Mouse (Mus musculus): Measurements from ENCODE around the gene Txn1. TPM values are rescaled to one million over a fixed set of nuclear protein-coding genes. Genes with fewer than 3 reads are reported as not detected.

Txn1 gene
- polyA plus RNA-seq, 1 experiment, result 107 TPM

DNA sequence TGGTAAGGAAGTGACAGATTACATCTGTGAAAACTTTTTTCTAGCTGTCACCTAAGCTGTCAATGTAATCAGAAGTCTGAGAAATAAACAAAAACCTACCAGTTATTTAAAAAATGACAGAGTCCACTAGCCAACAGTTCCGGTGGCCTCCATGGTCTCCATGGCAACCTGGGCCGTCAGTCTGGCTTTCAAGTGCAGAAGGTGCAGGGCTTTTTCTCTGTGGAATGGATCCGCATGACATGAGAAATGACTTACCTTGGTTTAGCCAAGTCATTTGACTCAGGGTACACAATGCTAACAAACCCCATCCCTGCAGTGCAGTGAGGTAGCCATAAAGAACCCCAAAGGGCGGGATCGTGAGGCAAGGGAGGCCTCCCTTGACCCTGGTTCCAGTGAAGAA, 34.0 kb downstream of the Txn1 start:
- Histone ChIP-seq H3K4me3 (ENCODE audit: insufficient read depth, low read length) (no peak overlapping the region), H3K4me1 (ENCODE audit: control insufficient read depth, insufficient read depth, low read length) (no peaks in the 10 kb centered on the region), H3K27ac (ENCODE audit: insufficient read depth, low read length) (no peak overlapping the region)
- TF ChIP-seq POLR2A (IDR thresholded peaks at IDR 0.05; ENCODE audit: extremely low read depth, insufficient read depth, low read length) (no peak), CTCF (IDR thresholded peaks at IDR 0.05; ENCODE audit: extremely low read depth, insufficient read depth, low read length) (no peak)

DNA sequence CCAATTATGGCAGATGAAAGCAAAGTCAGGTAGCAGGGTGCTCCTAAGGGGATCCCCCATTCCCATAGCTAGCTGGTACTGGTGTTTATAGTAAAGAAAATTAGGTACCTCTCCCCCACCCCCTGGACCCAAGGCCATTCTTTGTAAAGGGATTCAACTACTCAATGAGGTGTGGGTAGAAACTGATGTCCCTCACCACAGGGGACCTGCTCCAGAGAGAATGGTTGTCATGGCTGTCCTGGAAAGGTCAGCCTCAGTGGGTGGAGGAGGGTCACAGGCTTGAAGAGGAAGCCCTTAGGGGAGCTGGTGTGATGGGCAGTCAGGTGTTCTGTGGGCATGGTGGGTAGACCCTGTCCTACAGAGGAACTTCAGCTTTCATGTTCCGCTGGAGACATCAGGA, 35.7 kb downstream of the Txn1 start:
- TF ChIP-seq CTCF (IDR thresholded peaks at IDR 0.05; ENCODE audit: extremely low read depth, insufficient read depth, low read length) (no peak), POLR2A (IDR thresholded peaks at IDR 0.05; ENCODE audit: extremely low read depth, insufficient read depth, low read length) (no peak)

DNA sequence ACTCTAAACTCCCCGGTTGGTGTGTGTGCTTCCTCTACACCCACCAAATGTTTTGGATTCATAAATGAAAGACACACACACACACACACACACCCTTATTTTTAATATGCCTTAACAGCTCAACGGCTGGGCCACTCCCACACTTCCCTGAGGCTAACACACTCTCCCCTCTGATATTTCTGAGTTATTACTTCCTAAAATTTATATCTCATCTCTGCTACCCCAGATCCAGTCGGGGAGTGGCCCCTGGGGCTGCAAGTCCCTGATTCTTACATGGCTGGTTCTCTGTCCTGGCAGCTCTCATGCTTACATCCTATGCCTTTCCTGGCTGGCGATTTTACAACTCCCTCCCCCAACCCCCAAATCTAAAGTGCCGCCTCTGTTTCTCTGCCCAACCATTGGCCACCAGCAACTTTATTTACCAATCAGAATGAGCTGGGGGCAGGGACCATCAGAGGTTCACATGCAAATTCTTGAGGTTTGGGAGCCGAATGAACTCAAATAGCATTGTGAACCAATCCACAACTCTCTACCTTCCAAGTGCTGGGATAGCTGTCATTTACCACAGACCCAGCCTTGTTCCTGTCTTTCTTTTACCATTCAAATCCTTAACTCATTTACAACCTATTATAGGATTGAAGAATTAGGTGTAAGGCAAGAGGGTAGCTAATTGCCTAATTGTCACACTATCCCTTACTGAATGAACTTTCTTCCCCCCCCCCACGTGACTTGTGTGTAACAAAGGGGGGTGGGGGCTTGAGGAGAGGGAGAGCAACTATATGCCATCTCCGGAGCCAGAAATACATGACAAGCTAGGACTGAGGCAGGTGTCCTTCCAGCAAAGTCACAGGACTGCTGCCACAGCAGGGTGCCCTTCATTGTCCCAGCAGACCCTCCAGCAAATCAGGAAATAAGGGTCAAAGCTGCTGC, 36.5 kb downstream of the Txn1 start:
- no peaks in the 10 kb centered on the region for H3K4me1 ChIP-seq (ENCODE audit: control insufficient read depth, insufficient read depth, low read length)
- H3K27ac ChIP-seq (ENCODE audit: insufficient read depth, low read length), result no peak overlapping the region
- H3K4me3 ChIP-seq (ENCODE audit: insufficient read depth, low read length), result no peak overlapping the region
- no peak for TF ChIP-seq CTCF (IDR thresholded peaks at IDR 0.05; ENCODE audit: extremely low read depth, insufficient read depth, low read length)
- no peak for TF ChIP-seq POLR2A (IDR thresholded peaks at IDR 0.05; ENCODE audit: extremely low read depth, insufficient read depth, low read length)

More for the DNA sequence above, 35.7 kb downstream of the Txn1 start:
- no peak overlapping the region for H3K27ac ChIP-seq (ENCODE audit: insufficient read depth, low read length)
- H3K4me3 ChIP-seq (ENCODE audit: insufficient read depth, low read length), result no peak overlapping the region
- H3K4me1 ChIP-seq (ENCODE audit: control insufficient read depth, insufficient read depth, low read length), result no peaks in the 10 kb centered on the region

DNA sequence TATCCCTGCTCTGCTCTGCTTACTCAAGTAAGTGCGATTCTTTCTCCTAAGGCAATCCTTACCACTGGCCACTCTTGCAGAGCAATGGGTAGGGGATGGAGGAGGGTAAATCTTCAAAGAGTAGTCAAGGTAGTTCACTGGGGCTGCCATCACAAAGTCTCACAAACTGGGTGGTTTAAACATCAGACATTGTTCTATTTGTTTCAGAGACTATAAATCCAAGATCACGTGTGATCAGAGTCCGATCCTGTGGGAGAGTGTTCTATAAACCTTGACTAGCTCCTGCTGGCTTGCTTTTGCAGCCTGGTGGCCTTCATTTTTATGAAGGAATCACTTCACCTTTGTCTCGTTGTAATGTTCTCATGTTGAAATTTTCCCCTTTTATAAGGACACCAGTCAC, 39.5 kb downstream of the Txn1 start:
- TF ChIP-seq CTCF (IDR thresholded peaks at IDR 0.05; ENCODE audit: extremely low read depth, insufficient read depth, low read length) (no peak), POLR2A (IDR thresholded peaks at IDR 0.05; ENCODE audit: extremely low read depth, insufficient read depth, low read length) (no peak)
- no peaks in the 10 kb centered on the region for H3K4me1 ChIP-seq (ENCODE audit: control insufficient read depth, insufficient read depth, low read length)
- no peak overlapping the region for H3K27ac ChIP-seq (ENCODE audit: insufficient read depth, low read length)

DNA sequence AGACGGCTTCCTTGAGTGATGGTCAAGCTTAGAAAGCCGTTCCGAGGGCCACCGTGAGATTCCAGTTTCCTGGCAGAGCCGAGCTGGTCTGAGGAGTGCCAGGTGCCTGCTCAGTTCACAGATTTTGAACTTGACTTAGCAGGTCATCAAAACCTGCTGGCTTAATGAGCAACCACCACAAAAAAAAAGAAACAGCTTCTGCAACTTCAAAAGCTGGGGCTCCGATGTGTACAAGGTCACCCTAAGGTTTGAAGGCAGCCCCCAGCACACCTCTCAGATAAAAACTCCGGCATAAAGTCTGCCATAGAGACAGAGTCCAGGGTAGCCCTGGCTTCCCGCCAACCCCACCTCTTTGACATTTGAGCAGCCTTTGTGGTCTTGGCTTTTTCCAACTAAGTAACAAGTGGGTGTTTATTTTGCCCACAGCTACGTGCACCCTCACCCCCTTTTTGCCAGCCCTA, 40.0 kb downstream of the Txn1 start, which contains the start of gene D630039A03Rik:
D630039A03Rik (minus strand) TSS at position 97 of the 461 bp plus-strand sequence.
- H3K27ac ChIP-seq (ENCODE audit: insufficient read depth, low read length), result no peak within 1 kb of the TSS
- TF ChIP-seq CTCF (IDR thresholded peaks at IDR 0.05; ENCODE audit: extremely low read depth, insufficient read depth, low read length), result no peak
- no peak for TF ChIP-seq POLR2A (IDR thresholded peaks at IDR 0.05; ENCODE audit: extremely low read depth, insufficient read depth, low read length)
- H3K4me1 ChIP-seq (ENCODE audit: control insufficient read depth, insufficient read depth, low read length), result no peaks in the 10 kb centered on the region
- no peak within 1 kb of the TSS for H3K4me3 ChIP-seq (ENCODE audit: insufficient read depth, low read length)

More for the DNA sequence above, 39.5 kb downstream of the Txn1 start:
- no peak overlapping the region for H3K4me3 ChIP-seq (ENCODE audit: insufficient read depth, low read length)

DNA sequence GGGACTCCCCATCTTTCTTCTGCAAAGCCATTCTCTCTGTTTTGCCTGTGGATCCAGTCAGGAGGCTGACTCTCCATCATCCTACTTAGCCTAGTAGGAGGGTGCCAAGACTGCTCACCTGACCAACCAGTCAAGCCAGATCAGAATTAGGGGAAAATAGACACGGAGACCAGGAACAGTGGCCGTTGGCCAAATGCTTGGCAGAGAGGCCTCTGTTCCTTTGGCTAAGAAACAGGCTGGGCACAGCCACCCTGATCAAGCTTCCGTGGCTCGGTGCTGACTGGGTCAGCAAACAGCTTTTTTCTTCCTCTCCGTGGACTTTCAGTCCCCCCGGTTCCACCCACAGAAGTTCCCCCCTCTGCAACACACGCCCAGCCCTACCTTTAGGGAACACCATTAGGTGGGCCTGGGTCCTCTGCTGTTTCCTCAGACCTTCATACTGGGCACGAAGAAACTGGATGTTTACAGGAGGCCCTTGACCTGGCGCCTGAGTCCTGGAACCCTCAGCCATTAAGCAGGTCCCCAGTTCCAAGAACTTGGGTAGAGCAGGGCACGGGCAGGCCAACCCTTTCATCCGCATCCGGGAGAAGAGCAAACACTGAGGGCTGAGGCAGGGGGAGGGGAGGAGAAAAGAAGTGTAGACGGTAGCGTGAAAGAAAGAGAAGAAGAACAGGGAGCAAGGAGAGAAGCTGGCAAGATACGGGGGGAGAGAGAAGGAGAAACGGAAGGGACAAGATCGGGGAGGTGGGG, 40.8 kb downstream of the Txn1 start:
- H3K27ac ChIP-seq (ENCODE audit: insufficient read depth, low read length), result no peak overlapping the region
- no peak overlapping the region for H3K4me3 ChIP-seq (ENCODE audit: insufficient read depth, low read length)
- TF ChIP-seq CTCF (IDR thresholded peaks at IDR 0.05; ENCODE audit: extremely low read depth, insufficient read depth, low read length) (no peak), POLR2A (IDR thresholded peaks at IDR 0.05; ENCODE audit: extremely low read depth, insufficient read depth, low read length) (no peak)
- H3K4me1 ChIP-seq (ENCODE audit: control insufficient read depth, insufficient read depth, low read length), result no peaks in the 10 kb centered on the region

DNA sequence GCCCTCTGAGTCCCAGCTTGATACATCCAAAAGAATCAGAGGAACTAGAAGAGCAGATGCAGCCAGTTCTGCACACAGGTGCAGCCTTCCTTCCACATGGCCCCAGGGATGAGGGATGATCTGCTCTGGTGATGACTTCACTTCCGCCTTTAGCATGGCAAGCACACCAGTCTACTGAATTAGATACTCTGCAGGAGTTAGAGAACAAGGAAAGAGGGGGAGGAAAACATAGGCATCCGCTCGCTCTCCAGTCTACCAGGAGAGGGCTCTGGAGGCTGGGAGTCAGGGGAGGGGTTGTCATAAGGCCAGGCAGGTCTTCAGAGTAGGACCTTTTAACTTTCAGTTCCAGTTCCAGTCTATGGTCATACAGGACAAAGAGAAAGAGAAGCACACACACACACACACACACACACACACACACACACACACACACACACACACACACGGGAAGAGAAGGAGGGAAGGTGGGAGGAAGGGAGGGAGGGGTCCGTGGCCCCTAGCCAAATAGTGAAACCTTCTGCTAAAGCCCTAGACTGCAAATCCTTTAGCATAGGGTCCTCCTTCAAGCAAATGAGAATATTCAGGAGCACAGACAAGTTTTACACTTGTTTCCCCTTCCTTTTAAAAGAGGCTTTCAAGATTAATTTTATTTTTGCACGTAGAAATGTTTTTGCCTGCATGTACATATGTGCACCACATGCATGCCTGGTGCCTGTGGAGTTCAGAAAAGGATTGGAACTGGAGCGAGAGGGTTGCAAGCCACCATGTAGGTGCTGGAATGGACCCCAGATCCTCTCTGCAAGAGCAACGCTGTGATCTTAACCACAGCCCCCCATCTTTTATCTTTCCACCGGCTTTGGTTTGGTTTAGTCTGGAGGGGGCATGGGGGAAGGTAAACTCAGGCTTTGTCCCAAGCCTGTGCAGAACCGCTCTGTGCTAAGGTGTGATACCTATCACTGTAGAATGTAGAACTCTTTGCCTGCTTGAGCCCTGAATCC, 41.7 kb downstream of the Txn1 start:
- no peak overlapping the region for H3K27ac ChIP-seq (ENCODE audit: insufficient read depth, low read length)
- TF ChIP-seq CTCF (IDR thresholded peaks at IDR 0.05; ENCODE audit: extremely low read depth, insufficient read depth, low read length) (no peak), POLR2A (IDR thresholded peaks at IDR 0.05; ENCODE audit: extremely low read depth, insufficient read depth, low read length) (no peak)
- H3K4me3 ChIP-seq (ENCODE audit: insufficient read depth, low read length), result no peak overlapping the region
- H3K4me1 ChIP-seq (ENCODE audit: control insufficient read depth, insufficient read depth, low read length), result no peaks in the 10 kb centered on the region

DNA sequence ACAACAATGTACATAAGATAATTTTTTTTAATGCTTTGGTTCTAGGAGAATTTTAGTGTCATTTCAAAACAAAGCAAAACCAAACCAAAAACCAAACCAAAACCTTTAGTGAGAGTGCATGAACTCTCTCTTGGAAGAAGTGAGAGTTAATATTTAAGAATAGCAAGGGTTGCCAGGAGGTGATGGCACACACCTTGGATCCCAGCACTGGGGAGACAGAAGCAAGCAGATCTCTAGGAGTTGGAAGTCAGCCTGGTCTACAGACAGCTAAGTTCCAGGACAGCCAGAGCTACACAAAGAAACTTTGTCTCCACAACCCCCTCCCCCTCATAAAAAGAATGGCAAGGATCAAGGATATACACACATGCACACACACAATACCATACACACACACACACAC, 43.2 kb downstream of the Txn1 start:
- no peak overlapping the region for H3K27ac ChIP-seq (ENCODE audit: insufficient read depth, low read length)
- H3K4me3 ChIP-seq (ENCODE audit: insufficient read depth, low read length), result no peak overlapping the region
- H3K4me1 ChIP-seq (ENCODE audit: control insufficient read depth, insufficient read depth, low read length), result no peaks in the 10 kb centered on the region
- TF ChIP-seq CTCF (IDR thresholded peaks at IDR 0.05; ENCODE audit: extremely low read depth, insufficient read depth, low read length), result no peak
- no peak for TF ChIP-seq POLR2A (IDR thresholded peaks at IDR 0.05; ENCODE audit: extremely low read depth, insufficient read depth, low read length)
